Mouse (Mus musculus) common myeloid progenitor, adult 5-6 weeks (primary cell): Measurements from ENCODE around the gene Zfp874b. TPM values are rescaled to one million over a fixed set of nuclear protein-coding genes. Genes with fewer than 3 reads are reported as not detected.

Experiments used
- total RNA-seq: library from RNA; stranded (forward); fragments of 200-1000, 187-1606 nt; gene quantifications from 2 replicates; pipeline ENCODE4 v1.2.3, GENCODE M21; 2017

The Zfp874b gene
- total RNA-seq, 1 experiment from 2014 or later = 15.4 TPM

Other genes with a start within 250 kb of the Zfp874b start
- 3.8 and 7.9 TPM in 2 replicates for gene Zfp458, start 205.8 kb downstream of the Zfp874b start, total RNA-seq
- 2.0 and 2.6 TPM in 2 replicates for gene Zfp457, start 177.8 kb downstream of the Zfp874b start, total RNA-seq
- gene Zfp595, start 151.7 kb downstream of the Zfp874b start, total RNA-seq = 5.1 and 10.4 TPM in 2 replicates
- 0.92 and 8.2 TPM in 2 replicates for gene Gm28044, start 123.7 kb downstream of the Zfp874b start, total RNA-seq
- gene Zfp953, start 123.7 kb downstream of the Zfp874b start, total RNA-seq = 8.7 and 9.1 TPM in 2 replicates
- gene Gm28041, start 108.5 kb downstream of the Zfp874b start, total RNA-seq = 4.4 TPM in 1 of 2 replicates, not detected in the other
- gene Zfp456, start 108.4 kb downstream of the Zfp874b start, total RNA-seq = 4.3 and 4.4 TPM in 2 replicates
- 5.3 and 6.3 TPM in 2 replicates for gene Zfp429, start 84.4 kb downstream of the Zfp874b start, total RNA-seq
- 1.2 and 6.1 TPM in 2 replicates for gene Zfp459, start 62.8 kb downstream of the Zfp874b start, total RNA-seq
- gene Zfp874a, start 32.6 kb downstream of the Zfp874b start, total RNA-seq = 13.8 and 14.0 TPM in 2 replicates
- gene Zfp58, start 16.3 kb upstream of the Zfp874b start, total RNA-seq = 7.9 and 8.4 TPM in 2 replicates
- gene Gm26965, start 41.9 kb upstream of the Zfp874b start, total RNA-seq = not detected in 2 replicates
- gene Zfp87, start 41.9 kb upstream of the Zfp874b start, total RNA-seq = 16.8 and 17.2 TPM in 2 replicates
- 12.3 and 13.6 TPM in 2 replicates for gene Zfp748, start 69.6 kb upstream of the Zfp874b start, total RNA-seq
- gene Zfp729b, start 125.4 kb upstream of the Zfp874b start, total RNA-seq = 27.2 and 27.6 TPM in 2 replicates
- not detected in 2 replicates for gene Gm49345, start 153.5 kb upstream of the Zfp874b start, total RNA-seq
- 15.5 and 18.8 TPM in 2 replicates for gene Zfp729a, start 153.5 kb upstream of the Zfp874b start, total RNA-seq
- gene Zfp738, start 202.8 kb upstream of the Zfp874b start, total RNA-seq = 25.2 and 26.0 TPM in 2 replicates
- 14.5 and 21.5 TPM in 2 replicates for gene Zfp65, start 244.9 kb upstream of the Zfp874b start, total RNA-seq